Mouse (Mus musculus): ENCODE data around the gene Fam222a.

GRCm38 (mm10) chr5:114589026-114589425 is 21.2 kb downstream of the Fam222a start:
- TF ChIP-seq CTCF (IDR thresholded peaks at IDR 0.05; ENCODE audit: low read depth), result no peak
- TF ChIP-seq EP300 (IDR thresholded peaks at IDR 0.05; ENCODE audit: low read depth), result no peak
